Mouse (Mus musculus) forebrain, embryonic 10.5 days (tissue): Measurements from ENCODE around the gene Slc9a9. TPM values are rescaled to one million over a fixed set of nuclear protein-coding genes. Genes with fewer than 3 reads are reported as not detected.

Experiments
- DNase-seq: peaks from one replicate; pipeline ENCODE4 v3.0.0-alpha.2; 2017; ENCODE audit warnings: low spot score; ENCODE audit errors: extremely low spot score
- H3K27ac ChIP-seq: fragments of 300-500 bp; sonication (generic); 2 replicates; pipeline ENCODE4 v1.5.1; 2016; ENCODE audit warnings: mild to moderate bottlenecking
- H3K27me3 ChIP-seq: fragments of 300-500 bp; sonication (generic); 2 replicates; pipeline ENCODE4 v1.6.1; 2016; ENCODE audit warnings: mild to moderate bottlenecking; ENCODE audit not compliant: poor library complexity, severe bottlenecking
- H3K36me3 ChIP-seq: fragments of 300-500 bp; sonication (generic); replicated peaks from 2 replicates; pipeline ENCODE4 v1.6.1; 2016; ENCODE audit warnings: mild to moderate bottlenecking, moderate library complexity
- H3K4me1 ChIP-seq: fragments of 300-500 bp; sonication (generic); 2 replicates; pipeline ENCODE4 v1.6.1; 2016
- H3K4me3 ChIP-seq: fragments of 300-500 bp; sonication (generic); 2 replicates; pipeline ENCODE4 v1.5.1; 2016; ENCODE audit warnings: mild to moderate bottlenecking, moderate library complexity
- H3K9me3 ChIP-seq: fragments of 300-500 bp; sonication (generic); 2 replicates; pipeline ENCODE4 v1.6.1; 2016; ENCODE audit warnings: mild to moderate bottlenecking, moderate library complexity
- WGBS: fragments of 180-500 bp; shearing (Covaris S2); methylation state at CpG from one replicate; pipeline ENCODE4 v1.1.7; 2016; 5-methylcytosine and 5-hydroxymethylcytosine counted together
- polyA plus RNA-seq: library from polyadenylated mRNA; unstranded; fragments of >200 nt; fragmentation: Nextera tagmentation; extraction: Ambion mirVana; gene quantifications from 2 replicates; pipeline ENCODE4 v1.2.1, GENCODE M21; 2016

The Slc9a9 gene
- polyA plus RNA-seq, 1 experiment from 2014 or later, result 1.2 TPM

DNA sequence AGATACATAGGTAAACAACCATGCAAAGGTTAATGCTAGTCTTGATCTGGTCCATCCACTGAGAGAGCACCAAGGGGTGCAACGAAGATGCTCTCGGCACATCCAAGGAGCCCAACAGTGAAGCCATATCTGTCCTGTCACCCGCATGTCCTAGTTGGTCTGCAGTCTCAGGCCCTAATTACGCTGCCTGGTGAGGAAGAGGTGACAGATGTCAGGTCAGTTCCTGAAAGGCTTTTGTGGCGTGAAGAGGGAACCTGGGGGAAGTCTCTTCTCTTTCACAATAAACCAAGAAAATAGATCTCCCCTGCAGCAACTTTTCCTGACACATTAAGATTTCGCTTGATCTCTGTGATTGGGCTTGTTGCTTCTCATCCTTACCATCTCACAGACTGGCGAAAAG lies 277.5 kb downstream of the Slc9a9 start:
- 84% methylated on average over 7 of the region's 7 CpGs for WGBS

DNA sequence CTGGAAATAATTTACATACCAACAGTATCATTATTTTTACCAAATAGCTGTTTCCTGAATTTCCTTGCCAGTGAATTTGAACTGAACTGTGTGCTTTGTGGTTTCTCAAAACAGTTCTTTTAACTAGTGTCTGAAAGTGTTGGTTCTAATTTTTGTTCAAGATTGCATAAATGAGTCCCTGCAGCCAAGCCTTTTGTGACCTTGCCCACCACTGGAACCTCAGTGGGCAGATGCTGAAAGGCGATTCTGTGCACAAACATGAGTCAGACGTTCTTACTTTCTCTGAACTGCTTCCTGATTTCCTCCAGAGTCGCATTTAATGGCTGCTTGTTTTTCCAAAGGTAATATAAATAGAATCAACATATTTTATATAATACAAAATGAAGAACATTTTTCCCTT lies 281.0 kb downstream of the Slc9a9 start:
- WGBS, result 84% methylated on average over 3 of the region's 3 CpGs
- H3K9me3 ChIP-seq, result peaks cover 8% of the 10 kb centered on the region
- H3K36me3 ChIP-seq, result no peaks in the 10 kb centered on the region
- H3K27ac ChIP-seq, result no peak overlapping the region
- no peak for DNase-seq
- H3K4me1 ChIP-seq, result 0 out of 2 replicates have a peak, but pooled peaks cover under 1% of the 10 kb centered on the region
- H3K27me3 ChIP-seq, result no peaks in the 10 kb centered on the region
- H3K4me3 ChIP-seq, result no peak overlapping the region

More for the DNA sequence above, 277.5 kb downstream of the Slc9a9 start:
- Histone ChIP-seq H3K4me3 (no peak overlapping the region), H3K9me3 (peaks cover 8% of the 10 kb centered on the region), H3K4me1 (no peaks in the 10 kb centered on the region), H3K27ac (no peak overlapping the region), H3K27me3 (no peaks in the 10 kb centered on the region), H3K36me3 (no peaks in the 10 kb centered on the region)
- DNase-seq, result no peak

DNA sequence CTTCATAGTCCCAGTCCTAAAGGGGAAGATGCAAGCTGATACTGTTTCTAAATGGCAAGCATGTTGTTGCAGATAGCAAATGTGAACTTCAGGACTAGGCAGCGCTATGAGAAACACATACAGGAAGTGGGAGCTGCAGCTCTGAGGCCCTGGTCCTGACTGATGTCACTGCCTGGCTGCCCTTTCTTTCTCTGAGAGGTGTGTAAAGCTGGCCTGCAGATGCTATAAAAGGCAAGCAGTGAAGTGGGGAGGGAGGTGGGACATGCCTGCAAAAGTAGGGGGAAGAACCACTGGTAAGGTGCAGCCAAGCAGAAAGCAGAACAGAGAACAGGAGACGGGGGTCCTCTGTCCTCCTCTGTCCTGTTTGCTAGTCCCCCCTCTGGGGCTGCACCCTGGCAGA lies 285.9 kb downstream of the Slc9a9 start:
- H3K27me3 ChIP-seq, result no peaks in the 10 kb centered on the region
- 52% methylated on average over 2 of the region's 2 CpGs for WGBS
- H3K4me3 ChIP-seq, result no peak overlapping the region
- 0 out of 2 replicates have a peak, but pooled peaks cover 4% of the 10 kb centered on the region for H3K4me1 ChIP-seq
- H3K36me3 ChIP-seq, result no peaks in the 10 kb centered on the region
- H3K27ac ChIP-seq, result no peak overlapping the region
- DNase-seq, result no peak
- H3K9me3 ChIP-seq, result peaks cover 8% of the 10 kb centered on the region

DNA sequence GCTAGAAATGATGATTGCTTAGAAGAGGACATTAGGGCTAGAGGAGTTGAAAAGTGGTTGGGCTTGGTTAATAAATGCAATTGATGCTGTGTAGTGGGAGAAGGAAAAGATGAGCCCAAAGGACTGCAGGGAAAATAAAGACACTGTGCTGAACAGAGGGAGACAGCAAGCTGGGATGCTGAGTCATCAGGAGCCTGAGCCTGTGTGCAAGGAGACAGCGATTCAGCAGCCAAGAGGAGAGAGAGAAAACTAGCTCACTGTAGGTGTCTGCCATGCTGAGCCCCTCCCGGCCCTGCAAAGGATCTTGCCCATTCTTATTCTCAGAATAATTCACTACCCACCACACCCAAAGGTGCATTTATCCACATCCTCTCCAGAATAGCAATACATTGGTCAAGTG lies 288.7 kb downstream of the Slc9a9 start:
- H3K27me3 ChIP-seq, result no peaks in the 10 kb centered on the region
- H3K9me3 ChIP-seq, result no peaks in the 10 kb centered on the region
- no peak overlapping the region for H3K4me3 ChIP-seq
- no peak for DNase-seq
- 71% methylated on average over 2 of the region's 2 CpGs for WGBS
- H3K4me1 ChIP-seq, result 0 out of 2 replicates have a peak, but pooled peaks cover 11% of the 10 kb centered on the region
- no peaks in the 10 kb centered on the region for H3K36me3 ChIP-seq
- no peak overlapping the region for H3K27ac ChIP-seq

DNA sequence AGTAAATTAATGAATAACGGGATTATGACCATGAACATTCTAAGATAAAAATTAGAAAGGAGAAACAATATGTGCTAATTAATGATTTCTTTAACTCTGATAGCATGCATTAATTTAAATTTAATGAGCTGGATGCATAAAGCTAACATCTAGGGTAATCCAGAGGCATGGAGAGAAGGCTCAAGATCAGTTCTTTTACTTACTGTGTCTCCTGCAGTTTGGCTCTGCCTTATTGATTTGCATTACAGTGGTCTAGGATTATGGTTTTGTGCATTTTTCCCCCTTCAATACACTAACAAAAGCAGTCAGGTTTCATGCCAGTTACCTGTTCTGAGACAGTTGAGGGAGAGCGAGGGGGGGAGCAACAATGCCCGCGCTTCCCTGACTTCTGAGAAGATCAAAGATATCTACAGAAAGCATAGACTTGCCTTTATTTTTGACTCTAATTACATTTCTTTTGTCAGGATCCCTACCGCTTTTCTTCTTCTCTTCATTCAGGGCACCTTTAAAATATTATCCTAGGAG lies 298.9 kb downstream of the Slc9a9 start:
- no peaks in the 10 kb centered on the region for H3K36me3 ChIP-seq
- no peaks in the 10 kb centered on the region for H3K27me3 ChIP-seq
- H3K27ac ChIP-seq, result no peak overlapping the region
- no peak overlapping the region for H3K4me3 ChIP-seq
- no peak for DNase-seq
- H3K9me3 ChIP-seq, result no peaks in the 10 kb centered on the region
- 82% methylated on average over 5 of the region's 5 CpGs for WGBS
- H3K4me1 ChIP-seq, result peaks cover 11% of the 10 kb centered on the region

DNA sequence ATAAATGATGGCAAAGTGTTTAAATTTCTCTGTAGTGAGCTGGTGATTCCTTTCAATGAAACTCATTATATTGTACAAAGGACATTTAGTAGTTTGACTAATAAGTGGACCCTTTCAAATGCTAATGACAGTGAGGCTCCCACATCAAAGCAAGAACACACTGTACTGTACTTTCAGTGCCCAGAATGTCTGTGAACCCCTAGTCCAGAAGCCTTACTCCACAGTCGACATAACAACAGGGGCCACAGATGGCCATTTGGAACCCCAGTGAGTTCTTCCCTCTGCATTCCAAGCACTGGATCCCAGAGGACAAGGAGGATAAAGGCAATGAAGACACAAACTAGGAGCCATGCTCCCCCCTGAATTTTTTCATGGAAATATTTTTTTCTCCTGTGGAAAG lies 299.4 kb downstream of the Slc9a9 start:
- no peak for DNase-seq
- H3K27ac ChIP-seq, result no peak overlapping the region
- H3K27me3 ChIP-seq, result no peaks in the 10 kb centered on the region
- H3K4me3 ChIP-seq, result no peak overlapping the region
- H3K36me3 ChIP-seq, result no peaks in the 10 kb centered on the region
- H3K9me3 ChIP-seq, result no peaks in the 10 kb centered on the region
- peaks cover 11% of the 10 kb centered on the region for H3K4me1 ChIP-seq
- 53% methylated on average over 1 of the region's 1 CpGs for WGBS

DNA sequence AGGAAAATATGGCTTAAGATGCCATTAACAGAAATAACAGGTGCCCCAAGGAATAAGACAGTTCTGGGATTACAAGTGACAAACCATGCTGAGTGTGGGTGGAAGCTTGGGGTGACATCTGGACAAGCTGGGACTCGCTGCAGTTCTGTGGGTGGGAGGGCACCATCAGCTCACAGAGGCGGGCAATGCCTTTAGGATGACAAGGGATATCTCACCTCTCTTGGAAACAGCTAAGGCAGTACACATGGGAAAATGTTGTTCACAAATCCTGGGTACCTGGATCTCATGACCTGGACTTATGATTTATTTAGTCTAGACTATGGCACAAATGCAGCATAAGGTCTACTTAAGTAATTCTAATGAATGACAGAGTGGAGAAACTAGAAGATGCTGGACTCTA lies 302.3 kb downstream of the Slc9a9 start:
- no peak overlapping the region for H3K4me3 ChIP-seq
- 71% methylated on average over 2 of the region's 2 CpGs for WGBS
- no peaks in the 10 kb centered on the region for H3K9me3 ChIP-seq
- DNase-seq, result no peak
- H3K27me3 ChIP-seq, result no peaks in the 10 kb centered on the region
- no peak overlapping the region for H3K27ac ChIP-seq
- no peaks in the 10 kb centered on the region for H3K36me3 ChIP-seq
- peaks cover 11% of the 10 kb centered on the region for H3K4me1 ChIP-seq

DNA sequence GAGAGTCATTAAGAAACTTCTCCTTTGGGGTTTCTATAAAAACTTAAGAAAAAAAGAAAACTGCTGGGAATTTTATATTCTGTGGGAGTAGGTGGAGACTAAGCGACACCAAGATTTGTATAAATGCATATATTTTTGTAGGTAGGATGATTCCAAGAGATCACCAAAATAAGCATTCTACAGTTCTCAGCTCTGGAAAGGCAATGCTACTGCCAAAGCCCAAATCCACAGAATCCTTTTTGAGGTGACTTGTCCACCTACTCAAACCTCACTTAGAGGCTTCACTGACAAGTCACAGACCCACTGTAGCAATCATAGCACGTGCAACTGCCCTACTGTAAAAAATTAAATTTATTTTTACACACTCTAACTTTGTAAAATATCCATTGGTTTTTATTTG lies 303.0 kb downstream of the Slc9a9 start:
- H3K4me1 ChIP-seq, result peaks cover 11% of the 10 kb centered on the region
- no peak overlapping the region for H3K27ac ChIP-seq
- 85% methylated on average over 2 of the region's 2 CpGs for WGBS
- no peaks in the 10 kb centered on the region for H3K36me3 ChIP-seq
- no peaks in the 10 kb centered on the region for H3K9me3 ChIP-seq
- no peaks in the 10 kb centered on the region for H3K27me3 ChIP-seq
- H3K4me3 ChIP-seq, result no peak overlapping the region
- DNase-seq, result no peak

DNA sequence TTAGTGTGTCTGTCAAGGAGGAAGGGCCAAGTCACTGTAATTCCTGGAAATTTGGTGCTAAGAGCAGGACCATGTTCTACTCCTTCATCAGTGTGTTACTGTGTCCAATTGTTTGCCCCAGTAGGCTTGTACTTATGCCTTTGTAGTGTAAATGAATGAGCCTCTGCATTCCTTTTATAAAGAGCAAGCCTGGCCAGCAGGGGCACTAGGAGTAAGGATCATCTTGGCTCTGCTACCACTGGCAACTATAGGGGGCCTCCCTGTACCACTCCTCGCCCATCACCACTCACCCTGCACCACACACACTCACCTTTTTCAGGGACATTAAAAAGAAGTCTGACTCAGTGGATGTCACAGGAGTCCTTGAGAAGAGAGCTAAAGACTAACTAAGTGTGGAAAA lies 306.5 kb downstream of the Slc9a9 start:
- Histone ChIP-seq H3K9me3 (no peaks in the 10 kb centered on the region), H3K36me3 (no peaks in the 10 kb centered on the region), H3K27ac (no peak overlapping the region), H3K4me3 (no peak overlapping the region), H3K27me3 (no peaks in the 10 kb centered on the region), H3K4me1 (no peaks in the 10 kb centered on the region)
- DNase-seq, result no peak
- 79% methylated on average over 1 of the region's 1 CpGs for whole genome bisulfite sequencing

DNA sequence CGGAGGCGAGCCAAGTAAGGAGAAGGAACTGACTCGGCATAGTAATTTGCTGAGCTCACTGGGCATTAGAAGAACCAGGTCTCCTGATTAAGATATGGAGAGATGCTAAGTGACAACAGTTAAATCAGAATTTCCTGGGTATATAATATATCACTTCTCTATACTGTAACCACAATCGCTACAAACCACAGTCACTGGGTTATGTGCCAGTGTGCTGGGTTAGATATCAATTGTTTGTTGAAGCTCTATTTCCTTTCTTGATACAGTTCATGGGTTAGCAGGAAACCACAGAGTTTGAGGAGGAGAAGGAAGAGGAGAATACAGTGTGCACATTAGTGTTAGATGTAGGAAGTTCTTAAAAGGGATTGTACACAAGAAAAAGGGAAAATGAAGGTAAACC lies 323.9 kb downstream of the Slc9a9 start:
- no peak overlapping the region for H3K4me3 ChIP-seq
- 91% methylated on average over 4 of the region's 4 CpGs for WGBS
- no peak for DNase-seq
- no peaks in the 10 kb centered on the region for H3K36me3 ChIP-seq
- no peak overlapping the region for H3K27ac ChIP-seq
- H3K27me3 ChIP-seq, result no peaks in the 10 kb centered on the region
- H3K4me1 ChIP-seq, result peaks cover 3% of the 10 kb centered on the region; the same call in 1 of the 2 replicates
- H3K9me3 ChIP-seq, result no peaks in the 10 kb centered on the region

DNA sequence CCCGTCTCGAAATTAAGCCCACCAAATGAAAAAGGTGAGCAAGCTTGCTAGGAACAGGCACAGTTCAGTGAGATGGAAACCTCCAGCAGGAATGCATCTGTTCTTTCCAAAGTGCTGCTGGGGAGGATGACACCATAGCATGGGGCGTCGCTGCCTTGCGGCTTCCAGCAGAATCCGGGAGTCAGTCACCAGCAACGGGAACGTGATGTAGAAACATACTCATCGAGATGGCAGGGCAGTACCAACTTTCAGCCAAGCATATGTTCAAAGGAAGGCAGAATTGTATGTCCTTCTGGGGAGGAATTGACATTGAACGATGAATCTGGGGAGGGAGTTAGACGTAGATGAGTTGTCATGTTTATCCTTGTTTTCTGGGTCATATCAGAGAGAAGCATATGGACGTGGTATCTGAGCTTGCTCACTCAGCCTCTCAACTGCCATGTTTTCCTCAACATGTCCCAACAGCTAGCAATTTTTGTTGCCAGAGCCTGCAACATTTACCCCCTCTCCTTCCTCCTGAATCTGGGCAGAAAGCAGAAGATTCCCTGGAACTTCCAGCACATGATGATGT lies 350.5 kb downstream of the Slc9a9 start:
- no peaks in the 10 kb centered on the region for H3K4me1 ChIP-seq
- WGBS, result 95% methylated on average over 12 of the region's 12 CpGs
- H3K27ac ChIP-seq, result no peak overlapping the region
- no peaks in the 10 kb centered on the region for H3K9me3 ChIP-seq
- H3K36me3 ChIP-seq, result no peaks in the 10 kb centered on the region
- H3K27me3 ChIP-seq, result no peaks in the 10 kb centered on the region
- DNase-seq, result no peak
- H3K4me3 ChIP-seq, result no peak overlapping the region

DNA sequence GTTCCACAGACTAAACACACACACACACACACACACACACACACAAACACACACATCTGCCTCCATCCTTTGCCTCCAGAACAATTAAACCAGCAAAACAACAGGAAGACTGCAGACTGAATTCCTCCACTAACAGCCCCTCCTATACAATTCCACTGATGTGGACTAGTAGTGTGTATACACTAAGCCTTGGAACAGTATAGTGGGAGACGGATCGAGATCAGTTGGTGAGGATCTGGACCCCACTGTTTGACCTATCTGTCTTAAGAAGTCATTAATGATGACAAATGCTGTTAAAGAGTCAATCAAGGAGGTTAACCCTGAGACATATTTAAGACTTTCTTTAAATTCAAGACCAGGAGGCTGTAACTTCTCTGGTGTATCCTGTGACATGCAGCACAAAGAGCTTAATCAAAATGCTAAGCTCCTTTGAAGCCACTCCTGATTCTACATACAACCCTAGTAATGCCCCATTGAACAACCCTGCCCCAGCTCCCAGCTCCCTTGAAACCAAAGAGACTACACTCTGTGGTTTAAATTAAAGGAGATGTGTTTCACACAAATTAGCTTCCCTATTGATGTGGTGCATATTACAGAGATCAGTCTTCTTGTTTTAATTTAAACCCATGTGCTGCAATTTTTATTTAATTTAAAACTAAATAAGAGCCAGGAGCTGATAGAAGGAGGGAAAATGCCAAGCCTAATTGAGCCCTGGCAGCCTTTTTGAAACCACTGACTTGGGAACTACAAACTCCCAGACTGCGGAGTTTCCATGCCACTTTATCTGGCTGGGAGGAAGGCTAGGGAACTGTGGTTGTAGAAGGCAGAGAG lies 364.6 kb downstream of the Slc9a9 start:
- no peak overlapping the region for H3K27ac ChIP-seq
- DNase-seq, result no peak

DNA sequence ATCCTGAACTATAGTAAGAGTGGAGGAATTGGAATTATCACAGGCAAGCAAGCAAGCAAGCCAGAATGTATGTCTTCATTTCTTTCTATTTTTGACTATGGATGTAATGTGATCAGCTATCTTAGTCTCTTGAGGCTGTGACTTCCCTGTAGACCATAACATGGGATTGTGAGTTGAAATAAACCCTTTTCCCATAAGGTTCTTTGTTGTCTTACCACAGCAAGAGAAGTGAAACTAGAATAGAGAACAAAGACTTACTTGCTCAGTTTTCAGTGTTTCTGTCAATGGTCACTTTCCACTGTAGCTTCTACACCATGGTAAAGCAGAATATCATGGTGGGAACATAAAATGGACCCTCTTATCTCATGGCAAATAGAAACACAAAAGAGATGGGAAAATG lies 366.5 kb downstream of the Slc9a9 start:
- Histone ChIP-seq H3K27ac (no peak overlapping the region), H3K4me3 (no peak overlapping the region), H3K36me3 (no peaks in the 10 kb centered on the region), H3K27me3 (no peaks in the 10 kb centered on the region), H3K9me3 (no peaks in the 10 kb centered on the region), H3K4me1 (no peaks in the 10 kb centered on the region)
- DNase-seq, result no peak

More for the DNA sequence above, 364.6 kb downstream of the Slc9a9 start:
- 78% methylated on average over 3 of the region's 3 CpGs for WGBS
- Histone ChIP-seq H3K9me3 (no peaks in the 10 kb centered on the region), H3K4me1 (no peaks in the 10 kb centered on the region), H3K27me3 (no peaks in the 10 kb centered on the region), H3K4me3 (no peak overlapping the region), H3K36me3 (no peaks in the 10 kb centered on the region)
